In the genomic region with DNA sequence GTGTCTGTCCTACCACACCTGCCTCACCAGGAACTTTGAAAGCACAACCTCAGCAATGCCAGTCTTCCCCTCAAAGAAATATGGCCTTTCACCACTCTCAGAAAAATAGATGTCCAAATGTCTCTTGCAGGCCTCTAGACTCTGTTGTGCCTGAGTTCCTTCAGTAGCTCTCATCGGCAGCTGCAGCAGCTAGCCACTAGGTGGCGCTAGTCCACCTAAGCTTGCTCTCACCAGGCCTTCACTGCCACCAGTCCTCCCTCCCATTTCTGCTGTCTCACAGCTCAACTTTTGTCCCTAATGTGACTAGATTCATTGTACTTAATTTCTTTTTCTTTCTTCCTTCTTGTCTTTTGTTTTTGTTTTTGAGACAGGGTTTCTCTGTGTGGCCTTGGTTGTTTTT, we compare ENCODE assay signal across 8 mouse cellular contexts. TPM values are rescaled to one million over a fixed set of nuclear protein-coding genes. Genes with fewer than 3 reads are reported as not detected.
DNase-seq lines count a peak whose midpoint lies in the region; ATAC-seq lines count a peak whose summit lies in the region.

No protein-coding gene starts in this region.

- H3K9me3 ChIP-seq in liver, embryonic 11.5 days (ENCODE audit: control insufficient read depth, low read length): no peaks in the 10 kb centered on the region
- H3K9me3 ChIP-seq in neural tube, embryonic 13.5 days: no peaks in the 10 kb centered on the region

- no peak overlapping the region for H3K4me3 ChIP-seq in liver, embryonic 11.5 days (ENCODE audit: low read depth, low read length)
- no peak overlapping the region for H3K4me3 ChIP-seq in neural tube, embryonic 13.5 days

- no peak overlapping the region for H3K9ac ChIP-seq in liver, embryonic 11.5 days (ENCODE audit: low read depth, low read length)
- peak overlapping the region; percentile 17; the same call in 1 of the 2 replicates for H3K9ac ChIP-seq in neural tube, embryonic 13.5 days

- H3K4me1 ChIP-seq in liver, embryonic 11.5 days (replicated peaks; ENCODE audit: control insufficient read depth, insufficient read depth, low read length): peaks cover 38% of the 10 kb centered on the region
- peaks cover 41% of the 10 kb centered on the region for H3K4me1 ChIP-seq in neural tube, embryonic 13.5 days (replicated peaks)

- DNase-seq in 416B (ENCODE audit: low read depth) (peak; percentile 89), MN1 (ENCODE audit: low spot score) (peak; percentile 90)
- peak; percentile 79 for DNase-seq in cerebellum, adult 9-11 months
- DNase-seq in gastrocnemius, adult 18-20 months (ENCODE audit: low spot score): peak; percentile 84
- DNase-seq in kidney, adult 9 months: peak; percentile 86
- peak; percentile 76 for DNase-seq in liver, embryonic 11.5 days (ENCODE audit: low spot score)
- DNase-seq in testis, postnatal 10 days (ENCODE audit: low spot score): peak; percentile 79

- no peak for ATAC-seq in liver, embryonic 11.5 days (replicated peaks; ENCODE audit: low FRiP score)
- no peak for ATAC-seq in neural tube, embryonic 13.5 days (ENCODE audit: low read depth)

- H3K27me3 ChIP-seq in liver, embryonic 11.5 days (replicated peaks; ENCODE audit: control insufficient read depth, insufficient read depth, low read length): no peaks in the 10 kb centered on the region
- no peaks in the 10 kb centered on the region for H3K27me3 ChIP-seq in neural tube, embryonic 13.5 days

- H3K4me2 ChIP-seq in liver, embryonic 11.5 days: no peak overlapping the region
- no peak overlapping the region for H3K4me2 ChIP-seq in neural tube, embryonic 13.5 days

- no peak overlapping the region for H3K27ac ChIP-seq in liver, embryonic 11.5 days (ENCODE audit: low read depth, low read length)
- no peak overlapping the region for H3K27ac ChIP-seq in neural tube, embryonic 13.5 days (replicated peaks)

- 0% methylated on average over 2 of the region's 2 CpGs for WGBS in liver, embryonic 11.5 days
- 0% methylated on average over 2 of the region's 2 CpGs for WGBS in neural tube, embryonic 13.5 days

- peaks cover 32% of the 10 kb centered on the region for H3K36me3 ChIP-seq in liver, embryonic 11.5 days (ENCODE audit: control insufficient read depth, insufficient read depth, low read length)
- H3K36me3 ChIP-seq in neural tube, embryonic 13.5 days: peaks cover 51% of the 10 kb centered on the region

RNA-seq across cellular contexts. Expression of gene Wdr83os, which starts 3.5 kb away (rescaled TPM):
- total RNA-seq in gastrocnemius, adult 18-20 months (2021): 10 to 100 TPM; 46.9 to 47.2 TPM
- polyA plus RNA-seq in liver, embryonic 11.5 days (2014; fragmentation: Nextera tagmentation; extraction: Ambion mirVana): 103 and 105 TPM in 2 replicates
- polyA plus RNA-seq in neural tube, embryonic 13.5 days (2015; fragmentation: Nextera tagmentation; extraction: Ambion mirVana): 117 and 118 TPM in 2 replicates

RNA-seq across cellular contexts. Expression of gene Wdr83, which starts 4.1 kb away (rescaled TPM):
- 10 to 100 TPM; 12.6 to 20.8 TPM for total RNA-seq in gastrocnemius, adult 18-20 months (2021)
- polyA plus RNA-seq in liver, embryonic 11.5 days (2014; fragmentation: Nextera tagmentation; extraction: Ambion mirVana): 46.4 and 50.4 TPM in 2 replicates
- 56.5 and 58.6 TPM in 2 replicates for polyA plus RNA-seq in neural tube, embryonic 13.5 days (2015; fragmentation: Nextera tagmentation; extraction: Ambion mirVana)

RNA-seq across cellular contexts. Expression of gene Dhps, which starts 5.4 kb away (rescaled TPM):
- 10 to 100 TPM; 31.6 to 35.1 TPM for total RNA-seq in gastrocnemius, adult 18-20 months (2021)
- polyA plus RNA-seq in liver, embryonic 11.5 days (2014; fragmentation: Nextera tagmentation; extraction: Ambion mirVana): 72.5 and 73.8 TPM in 2 replicates
- polyA plus RNA-seq in neural tube, embryonic 13.5 days (2015; fragmentation: Nextera tagmentation; extraction: Ambion mirVana): 86.9 and 109 TPM in 2 replicates

RNA-seq across cellular contexts. Expression of gene Man2b1, which starts 6.1 kb away (rescaled TPM):
- total RNA-seq in gastrocnemius, adult 18-20 months (2021): 1 to 10 TPM; 7.9 to 9.4 TPM
- polyA plus RNA-seq in liver, embryonic 11.5 days (2014; fragmentation: Nextera tagmentation; extraction: Ambion mirVana): 38.6 and 40.3 TPM in 2 replicates
- 18.7 and 19.2 TPM in 2 replicates for polyA plus RNA-seq in neural tube, embryonic 13.5 days (2015; fragmentation: Nextera tagmentation; extraction: Ambion mirVana)

RNA-seq across cellular contexts. Expression of gene Gm5741, which starts 9.2 kb away (rescaled TPM):
- total RNA-seq in gastrocnemius, adult 18-20 months (2021): not detected
- polyA plus RNA-seq in liver, embryonic 11.5 days (2014; fragmentation: Nextera tagmentation; extraction: Ambion mirVana): not detected in 2 replicates
- polyA plus RNA-seq in neural tube, embryonic 13.5 days (2015; fragmentation: Nextera tagmentation; extraction: Ambion mirVana): 1.5 TPM in 1 of 2 replicates, not detected in the other
